In genomic region chr11:119298917-119299316, GRCm38 (mm10) we compare ENCODE assay signal across 9 mouse cellular contexts. TPM values are rescaled to one million over a fixed set of nuclear protein-coding genes. Genes with fewer than 3 reads are reported as not detected.
DNase-seq lines count a peak whose midpoint lies in the region; ATAC-seq lines count a peak whose summit lies in the region.
"Had no signal": no experiment of that assay in that cellular context is flagged by ENCODE, and none has a peak within 500 bp of the region (broad histone marks: within the 10 kb centered on the region; RNA-seq: fewer than 3 reads in every experiment).

No protein-coding gene starts in this region.

- peak overlapping the region; percentile 86 for H3K4me2 ChIP-seq in forebrain, embryonic 11.5 days (ENCODE audit: low read depth, low read length, severe bottlenecking)
- H3K4me2 ChIP-seq in limb, embryonic 13.5 days (replicated peaks) = peak overlapping the region; percentile 87
- peak overlapping the region; percentile 89 for H3K4me2 ChIP-seq in stomach, embryonic 14.5 days (replicated peaks; ENCODE audit: low read depth, low read length)

- peaks cover 43% of the 10 kb centered on the region for H3K36me3 ChIP-seq in megakaryocyte, embryonic 14.5 days (replicated peaks; ENCODE audit: low read length)
- peaks cover 21% of the 10 kb centered on the region for H3K36me3 ChIP-seq in forebrain, embryonic 11.5 days (ENCODE audit: control insufficient read depth, insufficient read depth, low read length)
- H3K36me3 ChIP-seq in limb, embryonic 13.5 days = peaks cover 42% of the 10 kb centered on the region
- H3K36me3 ChIP-seq in stomach, embryonic 14.5 days (ENCODE audit: control insufficient read depth, insufficient read depth, low read length) = peaks cover 42% of the 10 kb centered on the region

- no peak for ATAC-seq in megakaryocyte, adult 5-6 weeks (ENCODE audit: poor library complexity, severe bottlenecking)
- ATAC-seq in forebrain, embryonic 11.5 days (replicated peaks; ENCODE audit: low FRiP score) = no peak
- no peak for ATAC-seq in limb, embryonic 13.5 days (ENCODE audit: low FRiP score, low read depth)
- ATAC-seq in stomach, embryonic 14.5 days (ENCODE audit: insufficient number of reproducible peaks, insufficient read depth, low FRiP score, low read depth) = no peak

- WGBS in forebrain, embryonic 11.5 days = 18% methylated on average over 7 of the region's 7 CpGs
- 16% methylated on average over 7 of the region's 7 CpGs for WGBS in limb, embryonic 13.5 days
- WGBS in stomach, embryonic 14.5 days = 9% methylated on average over 7 of the region's 7 CpGs

- no peak overlapping the region for H3K27ac ChIP-seq in forebrain, embryonic 11.5 days (ENCODE audit: low read depth, low read length)
- H3K27ac ChIP-seq in limb, embryonic 13.5 days = no peak overlapping the region; the same call in 1 of the 2 replicates
- H3K27ac ChIP-seq in stomach, embryonic 14.5 days (ENCODE audit: low read length) = peak overlapping the region; percentile 75; the same call in 1 of the 2 replicates

- no peak for DNase-seq in forebrain, embryonic 11.5 days (ENCODE audit: low spot score)
- DNase-seq in gastrocnemius, adult 18-20 months (ENCODE audit: low spot score) = no peak
- no peak for DNase-seq in embryo, embryonic 9.5 days (ENCODE audit: extremely low spot score)
- DNase-seq: layer of hippocampus, adult 9-11 months; thymus, postnatal 4 days had no signal

- H3K9me3 ChIP-seq in megakaryocyte, embryonic 14.5 days = no peaks in the 10 kb centered on the region
- no peaks in the 10 kb centered on the region for H3K9me3 ChIP-seq in forebrain, embryonic 11.5 days (ENCODE audit: control insufficient read depth, low read length)
- no peaks in the 10 kb centered on the region for H3K9me3 ChIP-seq in limb, embryonic 13.5 days
- H3K9me3 ChIP-seq in stomach, embryonic 14.5 days (ENCODE audit: control insufficient read depth, low read depth, low read length) = no peaks in the 10 kb centered on the region

- H3K4me1 ChIP-seq in megakaryocyte, embryonic 14.5 days = peaks cover 25% of the 10 kb centered on the region
- peaks cover 9% of the 10 kb centered on the region for H3K4me1 ChIP-seq in forebrain, embryonic 11.5 days (replicated peaks; ENCODE audit: control insufficient read depth, insufficient read depth, low read length)
- peaks cover 21% of the 10 kb centered on the region for H3K4me1 ChIP-seq in limb, embryonic 13.5 days
- peaks cover 8% of the 10 kb centered on the region for H3K4me1 ChIP-seq in stomach, embryonic 14.5 days (ENCODE audit: control insufficient read depth, insufficient read depth, low read length)

- H3K4me3 ChIP-seq in megakaryocyte, embryonic 14.5 days (replicated peaks) = peak overlapping the region; percentile 99
- H3K4me3 ChIP-seq in forebrain, embryonic 11.5 days (ENCODE audit: low read depth, low read length) = peak overlapping the region; percentile 93
- H3K4me3 ChIP-seq in limb, embryonic 13.5 days = peak overlapping the region; percentile 98
- peak overlapping the region; percentile 96 for H3K4me3 ChIP-seq in stomach, embryonic 14.5 days (ENCODE audit: low read depth, low read length)

- H3K9ac ChIP-seq in forebrain, embryonic 11.5 days (ENCODE audit: low read length) = peak overlapping the region; percentile 96
- peak overlapping the region; percentile 99 for H3K9ac ChIP-seq in limb, embryonic 13.5 days
- H3K9ac ChIP-seq in stomach, embryonic 14.5 days (replicated peaks; ENCODE audit: low read depth, low read length) = peak overlapping the region; percentile 95

- H3K27me3 ChIP-seq in megakaryocyte, embryonic 14.5 days (replicated peaks) = peaks cover 21% of the 10 kb centered on the region
- no peaks in the 10 kb centered on the region for H3K27me3 ChIP-seq in forebrain, embryonic 11.5 days (ENCODE audit: control insufficient read depth, insufficient read depth, low read length)
- H3K27me3 ChIP-seq in limb, embryonic 13.5 days = no peaks in the 10 kb centered on the region
- no peaks in the 10 kb centered on the region for H3K27me3 ChIP-seq in stomach, embryonic 14.5 days (ENCODE audit: control insufficient read depth, insufficient read depth, low read length)

RNA-seq across cellular contexts. Expression of gene Eif4a3, which starts 1.0 kb away (rescaled TPM):
- polyA plus RNA-seq in megakaryocyte, embryonic 14.5 days (2012; ENCODE audit: insufficient read depth, low replicate concordance) = 41.8 and 111 TPM in 2 replicates
- total RNA-seq in megakaryocyte, adult 5-6 weeks (2015) = 181 and 188 TPM in 2 replicates
- 147 TPM in 2 replicates for total RNA-seq in megakaryocyte, adult 5-6 weeks (2017)
- polyA plus RNA-seq in forebrain, embryonic 11.5 days (2014; fragmentation: Nextera tagmentation; extraction: Ambion mirVana) = 409 and 463 TPM in 2 replicates
- polyA plus RNA-seq in limb, embryonic 13.5 days (2015; fragmentation: Nextera tagmentation; extraction: Ambion mirVana) = 386 and 387 TPM in 2 replicates
- polyA plus RNA-seq in stomach, embryonic 14.5 days (2014; fragmentation: Nextera tagmentation; extraction: Ambion mirVana) = 347 and 363 TPM in 2 replicates
- total RNA-seq in gastrocnemius, adult 18-20 months (2021) = 10 to 100 TPM; 32.2 to 43.5 TPM

RNA-seq across cellular contexts. Expression of gene Card14, which starts 8.7 kb away (rescaled TPM):
- polyA plus RNA-seq in megakaryocyte, embryonic 14.5 days (2012; ENCODE audit: insufficient read depth, low replicate concordance) = not detected in 2 replicates
- not detected in 2 replicates for total RNA-seq in megakaryocyte, adult 5-6 weeks (2015)
- total RNA-seq in megakaryocyte, adult 5-6 weeks (2017) = 0.04 TPM in 1 of 2 replicates, not detected in the other
- polyA plus RNA-seq in forebrain, embryonic 11.5 days (2014; fragmentation: Nextera tagmentation; extraction: Ambion mirVana) = 0.15 TPM in 1 of 2 replicates, not detected in the other
- polyA plus RNA-seq in limb, embryonic 13.5 days (2015; fragmentation: Nextera tagmentation; extraction: Ambion mirVana) = 0.42 and 0.88 TPM in 2 replicates
- 0.34 and 0.38 TPM in 2 replicates for polyA plus RNA-seq in stomach, embryonic 14.5 days (2014; fragmentation: Nextera tagmentation; extraction: Ambion mirVana)
- total RNA-seq in gastrocnemius, adult 18-20 months (2021) = under 1 TPM; 0.21 to 0.34 TPM

RNA-seq across cellular contexts. Expression of gene Gaa, which starts 31.2 kb away (rescaled TPM):
- 44.2 and 58.6 TPM in 2 replicates for polyA plus RNA-seq in megakaryocyte, embryonic 14.5 days (2012; ENCODE audit: insufficient read depth, low replicate concordance)
- total RNA-seq in megakaryocyte, adult 5-6 weeks (2015) = 9.3 and 16.5 TPM in 2 replicates
- 8.0 and 9.8 TPM in 2 replicates for total RNA-seq in megakaryocyte, adult 5-6 weeks (2017)
- 28.4 and 28.7 TPM in 2 replicates for polyA plus RNA-seq in forebrain, embryonic 11.5 days (2014; fragmentation: Nextera tagmentation; extraction: Ambion mirVana)
- 67.1 and 69.9 TPM in 2 replicates for polyA plus RNA-seq in limb, embryonic 13.5 days (2015; fragmentation: Nextera tagmentation; extraction: Ambion mirVana)
- polyA plus RNA-seq in stomach, embryonic 14.5 days (2014; fragmentation: Nextera tagmentation; extraction: Ambion mirVana) = 50.3 and 55.8 TPM in 2 replicates
- total RNA-seq in gastrocnemius, adult 18-20 months (2021) = 100 to 1,000 TPM; 174 to 191 TPM

RNA-seq across cellular contexts. Expression of gene Sgsh, which starts 56.4 kb away (rescaled TPM):
- polyA plus RNA-seq in megakaryocyte, embryonic 14.5 days (2012; ENCODE audit: insufficient read depth, low replicate concordance) = 3.4 TPM in 1 of 2 replicates, not detected in the other
- total RNA-seq in megakaryocyte, adult 5-6 weeks (2015) = 12.9 and 15.0 TPM in 2 replicates
- 12.9 and 15.8 TPM in 2 replicates for total RNA-seq in megakaryocyte, adult 5-6 weeks (2017)
- polyA plus RNA-seq in forebrain, embryonic 11.5 days (2014; fragmentation: Nextera tagmentation; extraction: Ambion mirVana) = 6.6 and 7.3 TPM in 2 replicates
- 7.4 and 8.8 TPM in 2 replicates for polyA plus RNA-seq in limb, embryonic 13.5 days (2015; fragmentation: Nextera tagmentation; extraction: Ambion mirVana)
- 5.8 and 8.8 TPM in 2 replicates for polyA plus RNA-seq in stomach, embryonic 14.5 days (2014; fragmentation: Nextera tagmentation; extraction: Ambion mirVana)
- total RNA-seq in gastrocnemius, adult 18-20 months (2021) = 1 to 10 TPM; 3.3 to 3.4 TPM

RNA-seq across cellular contexts. Expression of gene Slc26a11, which starts 56.4 kb away (rescaled TPM):
- polyA plus RNA-seq in megakaryocyte, embryonic 14.5 days (2012; ENCODE audit: insufficient read depth, low replicate concordance) = 1.5 and 2.0 TPM in 2 replicates
- 4.8 and 6.0 TPM in 2 replicates for total RNA-seq in megakaryocyte, adult 5-6 weeks (2015)
- 1.2 and 3.4 TPM in 2 replicates for total RNA-seq in megakaryocyte, adult 5-6 weeks (2017)
- polyA plus RNA-seq in forebrain, embryonic 11.5 days (2014; fragmentation: Nextera tagmentation; extraction: Ambion mirVana) = 7.2 and 7.9 TPM in 2 replicates
- 11.8 and 12.4 TPM in 2 replicates for polyA plus RNA-seq in limb, embryonic 13.5 days (2015; fragmentation: Nextera tagmentation; extraction: Ambion mirVana)
- polyA plus RNA-seq in stomach, embryonic 14.5 days (2014; fragmentation: Nextera tagmentation; extraction: Ambion mirVana) = 9.0 and 11.8 TPM in 2 replicates
- 1 to 10 TPM; 2.4 to 2.8 TPM for total RNA-seq in gastrocnemius, adult 18-20 months (2021)
